In the genomic region with DNA sequence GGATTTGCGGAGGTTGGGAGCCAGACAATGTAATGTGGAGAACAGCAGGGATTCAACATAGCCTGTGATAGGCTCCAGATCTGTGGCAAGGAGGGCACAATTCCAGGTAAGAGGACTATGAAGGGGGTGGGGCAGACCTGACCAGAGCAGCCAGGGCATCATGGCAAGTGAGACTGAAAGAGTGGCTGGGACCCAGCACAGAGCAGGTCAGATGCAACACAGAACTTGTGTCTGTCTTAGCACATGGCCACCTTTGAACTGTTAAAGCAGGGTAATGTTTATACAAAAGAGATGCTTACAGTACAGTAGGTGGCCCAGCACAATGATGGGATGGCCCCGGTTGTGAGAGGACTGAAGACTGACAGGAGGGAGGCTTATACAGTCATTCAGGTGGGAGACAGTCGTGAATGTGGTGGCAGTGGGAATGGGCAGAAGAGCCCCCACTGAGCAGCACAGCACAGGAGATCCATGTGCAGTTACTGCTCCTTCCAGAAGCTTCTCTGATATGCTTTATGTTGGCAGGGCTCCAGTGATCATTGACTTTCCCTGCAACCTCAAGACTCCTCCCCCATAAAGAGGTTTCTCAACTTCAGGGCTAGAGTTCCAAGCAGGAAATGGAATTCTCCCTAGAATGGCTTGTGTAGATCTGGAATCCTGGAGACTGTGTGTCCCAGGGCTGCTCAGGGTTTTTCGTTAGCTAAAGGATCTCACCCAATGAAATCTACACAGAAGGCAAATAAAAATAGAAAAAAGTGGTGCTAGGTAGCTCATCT, we compare ENCODE assay signal across 16 mouse cellular contexts. TPM values are rescaled to one million over a fixed set of nuclear protein-coding genes. Genes with fewer than 3 reads are reported as not detected.
A peak's percentile ranks its signal among the peaks of the same experiment; 100 is the strongest.
DNase-seq lines count a peak whose midpoint lies in the region; ATAC-seq and TF ChIP-seq lines count a peak whose summit lies in the region.
"Had no signal": no experiment of that assay in that cellular context is flagged by ENCODE, and none has a peak within 500 bp of the region (broad histone marks: within the 10 kb centered on the region; RNA-seq: fewer than 3 reads in every experiment).

No protein-coding gene starts in this region.

- TF ChIP-seq CTCF in heart, adult 2 months (IDR thresholded peaks at IDR 0.05) = no peak
- no peak for TF ChIP-seq CTCF in liver, adult 2 months (IDR thresholded peaks at IDR 0.05; ENCODE audit: low read depth, low read length)

- H3K27ac ChIP-seq in heart, embryonic 10.5 days = no peak overlapping the region
- no peak overlapping the region for H3K27ac ChIP-seq in heart, adult 2 months
- H3K27ac ChIP-seq in liver, adult 2 months (replicated peaks; ENCODE audit: insufficient read depth, low read depth, low read length) = 0 out of 2 replicates have a peak overlapping the region, but pooled peaks have one; percentile 21
- no peak overlapping the region for H3K27ac ChIP-seq in intestine, embryonic 16.5 days (ENCODE audit: low read length)
- H3K27ac ChIP-seq: hindbrain, embryonic 15.5 days; liver, embryonic 15.5 days had no signal

- peak; percentile 66 for DNase-seq in heart, embryonic 10.5 days (ENCODE audit: low spot score)
- no peak for DNase-seq in heart, adult 2 months
- peak; percentile 16 for DNase-seq in liver, adult 2 months (ENCODE audit: extremely low read depth, low read depth, low spot score)
- DNase-seq in liver = no peak
- peak; percentile 17 for DNase-seq in lung, postnatal 14 days
- DNase-seq in right cerebral cortex, postnatal 25 days = no peak
- DNase-seq in adrenal gland, adult (ENCODE audit: inconsistent age in 2 of 2, low spot score in 1 of 2) = no peak
- DNase-seq: cerebellum, adult 11-12 months; gastrocnemius, postnatal 25 days had no signal

- H3K4me1 ChIP-seq in heart, embryonic 10.5 days = peaks cover 8% of the 10 kb centered on the region
- H3K4me1 ChIP-seq in heart, adult 2 months (ENCODE audit: control insufficient read depth, insufficient read depth, low read length) = no peaks in the 10 kb centered on the region
- H3K4me1 ChIP-seq in liver, adult 2 months (ENCODE audit: control insufficient read depth, insufficient read depth, low read length) = no peaks in the 10 kb centered on the region
- H3K4me1 ChIP-seq in intestine, embryonic 16.5 days (ENCODE audit: control insufficient read depth, insufficient read depth, low read length) = 0 out of 2 replicates have a peak, but pooled peaks cover 4% of the 10 kb centered on the region
- H3K4me1 ChIP-seq: hindbrain, embryonic 15.5 days; liver, embryonic 15.5 days had no signal

- H3K27me3 ChIP-seq in heart, embryonic 10.5 days (ENCODE audit: insufficient read depth, poor library complexity, severe bottlenecking) = no peaks in the 10 kb centered on the region
- H3K27me3 ChIP-seq in heart, adult 2 months (ENCODE audit: control insufficient read depth, insufficient read depth, low read length) = no peaks in the 10 kb centered on the region
- peaks cover 3% of the 10 kb centered on the region; the same call in 1 of the 2 replicates for H3K27me3 ChIP-seq in liver, adult 2 months (ENCODE audit: control insufficient read depth, insufficient read depth, low read length)
- no peaks in the 10 kb centered on the region for H3K27me3 ChIP-seq in intestine, embryonic 16.5 days (replicated peaks; ENCODE audit: control insufficient read depth, insufficient read depth, low read length)
- H3K27me3 ChIP-seq: hindbrain, embryonic 15.5 days; liver, embryonic 15.5 days had no signal

- WGBS in heart, embryonic 10.5 days = 75% methylated on average over 4 of the region's 4 CpGs
- WGBS in heart, adult 2 months = 70% methylated on average over 4 of the region's 4 CpGs
- WGBS in liver, adult 2 months = 71% methylated on average over 4 of the region's 4 CpGs
- WGBS in intestine, embryonic 16.5 days = 62% methylated on average over 4 of the region's 4 CpGs

- no peak for TF ChIP-seq POLR2A in heart, adult 2 months (IDR thresholded peaks at IDR 0.05; ENCODE audit: insufficient read depth, low read depth, low read length)
- TF ChIP-seq POLR2A in liver, adult 2 months (IDR thresholded peaks at IDR 0.05; ENCODE audit: extremely low read depth, insufficient read depth, low read length) = no peak

- no peaks in the 10 kb centered on the region for H3K36me3 ChIP-seq in heart, embryonic 10.5 days
- no peaks in the 10 kb centered on the region for H3K36me3 ChIP-seq in heart, adult 2 months (ENCODE audit: control insufficient read depth, insufficient read depth, low read length)
- no peaks in the 10 kb centered on the region for H3K36me3 ChIP-seq in liver, adult 2 months (ENCODE audit: control insufficient read depth, insufficient read depth, low read length)
- H3K36me3 ChIP-seq in intestine, embryonic 16.5 days (ENCODE audit: control insufficient read depth, insufficient read depth, low read length) = no peaks in the 10 kb centered on the region
- H3K36me3 ChIP-seq: hindbrain, embryonic 15.5 days; liver, embryonic 15.5 days had no signal

- no peak overlapping the region for H3K9ac ChIP-seq in heart, adult 2 months (ENCODE audit: low read depth, low read length)
- no peak overlapping the region for H3K9ac ChIP-seq in liver, adult 2 months (ENCODE audit: low read depth, low read length)
- H3K9ac ChIP-seq in intestine, embryonic 16.5 days (ENCODE audit: low read depth, low read length) = no peak overlapping the region
- H3K9ac ChIP-seq: hindbrain, embryonic 15.5 days; liver, embryonic 15.5 days had no signal

- no peak overlapping the region for H3K4me3 ChIP-seq in heart, embryonic 10.5 days
- no peak overlapping the region for H3K4me3 ChIP-seq in heart, adult 2 months
- H3K4me3 ChIP-seq in liver, adult 2 months (ENCODE audit: insufficient read depth, low read depth, low read length) = no peak overlapping the region
- no peak overlapping the region for H3K4me3 ChIP-seq in intestine, embryonic 16.5 days (ENCODE audit: low read length)
- H3K4me3 ChIP-seq: hindbrain, embryonic 15.5 days; liver, embryonic 15.5 days had no signal

- no peaks in the 10 kb centered on the region for H3K79me2 ChIP-seq in heart, adult 2 months (replicated peaks; ENCODE audit: control insufficient read depth, insufficient read depth, low read length)
- H3K79me2 ChIP-seq in liver, adult 2 months (ENCODE audit: control insufficient read depth, insufficient read depth, low read length) = no peaks in the 10 kb centered on the region

- H3K9me3 ChIP-seq in heart, embryonic 10.5 days = no peaks in the 10 kb centered on the region
- no peaks in the 10 kb centered on the region for H3K9me3 ChIP-seq in intestine, embryonic 16.5 days (ENCODE audit: control insufficient read depth, low read length)
- H3K9me3 ChIP-seq: hindbrain, embryonic 15.5 days; liver, embryonic 15.5 days had no signal

- no peak for TF ChIP-seq EP300 in heart, adult 2 months (IDR thresholded peaks at IDR 0.05; ENCODE audit: insufficient read depth, low read depth, low read length)

- intact Hi-C loops in heart, adult 2 months (cut with DNase I) = no loop called here

- ATAC-seq in intestine, embryonic 16.5 days = peak; percentile 53
- ATAC-seq: forebrain, embryonic 14.5 days; Patski had no signal

- H3K4me2 ChIP-seq in intestine, embryonic 16.5 days (ENCODE audit: low read depth, low read length) = no peak overlapping the region
- H3K4me2 ChIP-seq: hindbrain, embryonic 15.5 days; liver, embryonic 15.5 days had no signal

RNA-seq across cellular contexts. Expression of gene Aox4, which starts 27.5 kb away (rescaled TPM):
- polyA plus RNA-seq in heart, embryonic 10.5 days (2016; fragmentation: Nextera tagmentation; extraction: Ambion mirVana) = 1.1 and 2.7 TPM in 2 replicates
- not detected for total RNA-seq in heart, adult 2 months (2021)
- not detected in 2 replicates for polyA plus RNA-seq in heart, adult 2 months (2012; rRNA removed)
- total RNA-seq in liver, adult 2 months (2014; rRNA removed) = not detected in 2 replicates
- not detected in 2 replicates for polyA plus RNA-seq in liver, adult 2 months (2012; rRNA removed)
- polyA plus RNA-seq in intestine, embryonic 16.5 days (2015; fragmentation: Nextera tagmentation; extraction: Ambion mirVana) = 0.06 and 0.10 TPM in 2 replicates
- total RNA-seq: gastrocnemius, postnatal 25 days; monocyte, adult 5-6 weeks had no signal
- polyA plus RNA-seq: Patski had no signal

RNA-seq across cellular contexts. Expression of gene Aox2, which starts 40.4 kb away (rescaled TPM):
- polyA plus RNA-seq in heart, embryonic 10.5 days (2016; fragmentation: Nextera tagmentation; extraction: Ambion mirVana) = 0.05 TPM in 1 of 2 replicates, not detected in the other
- total RNA-seq in heart, adult 2 months (2021) = not detected
- polyA plus RNA-seq in heart, adult 2 months (2012; rRNA removed) = not detected in 2 replicates
- total RNA-seq in liver, adult 2 months (2014; rRNA removed) = under 0.01 TPM in 2 replicates
- polyA plus RNA-seq in liver, adult 2 months (2012; rRNA removed) = not detected in 2 replicates
- polyA plus RNA-seq in intestine, embryonic 16.5 days (2015; fragmentation: Nextera tagmentation; extraction: Ambion mirVana) = 0.02 and 0.09 TPM in 2 replicates
- total RNA-seq: gastrocnemius, postnatal 25 days; layer of hippocampus, postnatal 25 days; monocyte, adult 5-6 weeks had no signal
- polyA plus RNA-seq: forebrain, embryonic 14.5 days; liver, embryonic 15.5 days had no signal

Comparison
In these comparisons a context has a peak if more than half of its experiments do, and no peak if none do; other contexts are left out.
1. DNase-seq: peak in heart, embryonic 10.5 days (single experiment), liver, adult 2 months (single experiment) and lung, postnatal 14 days (single experiment); none in heart, adult 2 months (0 of 2), liver (single experiment), right cerebral cortex, postnatal 25 days (single experiment) and adrenal gland, adult (0 of 2).